Mouse (Mus musculus): Measurements from ENCODE around the gene Defb45.

The Defb45 gene

GRCm38 (mm10) chr2:152599299-152599698 lies at the start of gene Defb45:
Gene Defb45 (minus strand): TSS chr2:152599399.
- DNase-seq, result no peak

- DNase-seq, result no peak
These were observed 40.4 kb upstream of the Defb45 start for GRCm38 (mm10) chr2:152639406-152640113.

GRCm38 (mm10) chr2:152638865-152639264 lies 39.7 kb upstream of the Defb45 start:
- DNase-seq, result no peak

GRCm38 (mm10) chr2:152637381-152637780 lies 38.2 kb upstream of the Defb45 start:
- DNase-seq, result no peak

GRCm38 (mm10) chr2:152637006-152637322 lies 37.8 kb upstream of the Defb45 start:
- no peak for DNase-seq

GRCm38 (mm10) chr2:152636246-152637005 lies 37.2 kb upstream of the Defb45 start:
- no peak for DNase-seq

GRCm38 (mm10) chr2:152634311-152634710 lies 35.1 kb upstream of the Defb45 start:
- DNase-seq, result no peak

- DNase-seq, result no peak
These were observed 34.1 kb upstream of the Defb45 start for GRCm38 (mm10) chr2:152633334-152633733.

GRCm38 (mm10) chr2:152629904-152630303 lies 30.7 kb upstream of the Defb45 start:
- DNase-seq, result no peak

GRCm38 (mm10) chr2:152629239-152629638 lies 30.0 kb upstream of the Defb45 start:
- no peak for DNase-seq

GRCm38 (mm10) chr2:152628066-152628465 lies 28.9 kb upstream of the Defb45 start:
- no peak for DNase-seq

- no peak for DNase-seq
These were observed 27.8 kb upstream of the Defb45 start, which contains the start of gene Rem1 for GRCm38 (mm10) chr2:152626774-152627591. Gene Rem1 (plus strand): TSS chr2:152626951.

- DNase-seq, result no peak
These were observed 26.1 kb upstream of the Defb45 start for GRCm38 (mm10) chr2:152625256-152625655.

- no peak for DNase-seq
These were observed 25.4 kb upstream of the Defb45 start for GRCm38 (mm10) chr2:152624566-152624965.

- DNase-seq, result no peak
These were observed 23.8 kb upstream of the Defb45 start, which contains the start of gene Defb25 for GRCm38 (mm10) chr2:152622953-152623352. Gene Defb25 (minus strand): TSS chr2:152623053.

GRCm38 (mm10) chr2:152622151-152622550 lies 23.0 kb upstream of the Defb45 start:
- DNase-seq, result no peak

GRCm38 (mm10) chr2:152620367-152621134 lies 21.4 kb upstream of the Defb45 start:
- DNase-seq, result no peak

- no peak for DNase-seq
These were observed 18.2 kb upstream of the Defb45 start for GRCm38 (mm10) chr2:152617374-152617773.

- DNase-seq, result no peak
These were observed 17.3 kb upstream of the Defb45 start for GRCm38 (mm10) chr2:152616470-152616869.

GRCm38 (mm10) chr2:152615563-152615962 lies 16.4 kb upstream of the Defb45 start:
- peak in 1 of 2 experiments; percentile 17 for DNase-seq

GRCm38 (mm10) chr2:152612193-152612592 lies 13.0 kb upstream of the Defb45 start:
- DNase-seq, result no peak

- DNase-seq, result no peak
These were observed 9.5 kb upstream of the Defb45 start for GRCm38 (mm10) chr2:152608719-152609118.

GRCm38 (mm10) chr2:152607746-152608145 lies 8.5 kb upstream of the Defb45 start:
- no peak for DNase-seq
